Mouse (Mus musculus): ENCODE results near the gene Ly6g6f. TPM values are rescaled to one million over a fixed set of nuclear protein-coding genes. Genes with fewer than 3 reads are reported as not detected.

The Ly6g6f gene
- total and polyA plus RNA-seq, 3 experiments: 0.88 to 3.0 TPM; not detected in 1

- Histone ChIP-seq H3K4me1 (ENCODE audit: control insufficient read depth in 1 of 2, insufficient read depth in 2 of 2, low read length in 2 of 2) (peaks cover 2 to 19% of the 10 kb centered on the region in 2 experiments; a peak in 3 of 4 replicates), H3K79me2 (ENCODE audit: control insufficient read depth, insufficient read depth, low read length, poor library complexity) (peaks cover 18% of the 10 kb centered on the region), H3K9ac (ENCODE audit: control insufficient read depth, low read depth, low read length, poor library complexity, severe bottlenecking) (peak overlapping the region; percentile 87), H3K36me3 (ENCODE audit: control insufficient read depth in 1 of 2, insufficient read depth in 2 of 2, low read length in 2 of 2) (peaks cover 0 to 8% of the 10 kb centered on the region in 2 experiments; a peak in 2 of 4 replicates), H3K4me3 (ENCODE audit: control insufficient read depth in 1 of 2, insufficient read depth in 1 of 2, low read depth in 2 of 2, low read length in 2 of 2) (peak overlapping the region; percentile 69 to 94), H3K27ac (ENCODE audit: control insufficient read depth, low read depth, low read length) (peak overlapping the region; percentile 81), H3K27me3 (ENCODE audit: control insufficient read depth in 1 of 2, insufficient read depth in 2 of 2, low read length in 2 of 2) (no peaks in the 10 kb centered on the region), H3K9me3 (replicated peaks; ENCODE audit: insufficient read depth, low read length) (no peaks in the 10 kb centered on the region)
- TF ChIP-seq TCF12 (IDR thresholded peaks at IDR 0.05; ENCODE audit: low read depth, low read length) (peak; percentile 79), EP300 (IDR thresholded peaks at IDR 0.05; ENCODE audit: low read depth in 1 of 2, low read length in 2 of 2) (peak; percentile 45 to 63; a peak in 3 of 4 replicates), USF1 (IDR thresholded peaks at IDR 0.05; ENCODE audit: low read depth, low read length) (no peak), GATA1 (IDR thresholded peaks at IDR 0.05; ENCODE audit: low read depth, low read length) (peak; percentile 42; the same call in 1 of the 2 replicates), ETS1 (IDR thresholded peaks at IDR 0.05; ENCODE audit: low read depth, low read length) (peak; percentile 85), TAL1 (IDR thresholded peaks at IDR 0.05; ENCODE audit: low read length) (peak; percentile 74), ZKSCAN1 (IDR thresholded peaks at IDR 0.05; ENCODE audit: low read depth, low read length) (0 out of 2 replicates have a peak, but pooled peaks have one; percentile 50), MXI1 (IDR thresholded peaks at IDR 0.05; ENCODE audit: low read depth, low read length) (no peak), SMC3 (IDR thresholded peaks at IDR 0.05; ENCODE audit: low read depth, low read length) (no peak), RAD21 (IDR thresholded peaks at IDR 0.05; ENCODE audit: low read depth, low read length) (no peak)
- DNase-seq (ENCODE audit: low read depth, low spot score): peak; percentile 65
Observed at GRCm38 (mm10) chr17:35090166-35090932, 4.9 kb upstream of the Ly6g6f start.

- H3K4me1 ChIP-seq (ENCODE audit: control insufficient read depth in 1 of 2, insufficient read depth in 2 of 2, low read length in 2 of 2): peaks cover 5 to 32% of the 10 kb centered on the region in 2 experiments
- H3K4me3 ChIP-seq (ENCODE audit: control insufficient read depth in 1 of 2, insufficient read depth in 1 of 2, low read depth in 2 of 2, low read length in 2 of 2): peak within 1 kb of the TSS; percentile 69 to 94
- no peaks in the 10 kb centered on the region for H3K27me3 ChIP-seq (ENCODE audit: control insufficient read depth in 1 of 2, insufficient read depth in 2 of 2, low read length in 2 of 2)
- H3K9me3 ChIP-seq (replicated peaks; ENCODE audit: insufficient read depth, low read length): no peaks in the 10 kb centered on the region
- DNase-seq (ENCODE audit: low read depth, low spot score): peak; percentile 96
- peaks cover 0 to 14% of the 10 kb centered on the region in 2 experiments; a peak in 2 of 4 replicates for H3K36me3 ChIP-seq (ENCODE audit: control insufficient read depth in 1 of 2, insufficient read depth in 2 of 2, low read length in 2 of 2)
- H3K9ac ChIP-seq (ENCODE audit: control insufficient read depth, low read depth, low read length, poor library complexity, severe bottlenecking): peak within 1 kb of the TSS; percentile 87
- H3K27ac ChIP-seq (ENCODE audit: control insufficient read depth, low read depth, low read length): peak within 1 kb of the TSS; percentile 81
- peaks cover 18% of the 10 kb centered on the region for H3K79me2 ChIP-seq (ENCODE audit: control insufficient read depth, insufficient read depth, low read length, poor library complexity)
- peak; percentile 78 for TF ChIP-seq MXI1 (IDR thresholded peaks at IDR 0.05; ENCODE audit: low read depth, low read length)
- peak; percentile 70 for TF ChIP-seq MAX (IDR thresholded peaks at IDR 0.05; ENCODE audit: low read length)
- TF ChIP-seq POLR2AphosphoS2 (IDR thresholded peaks at IDR 0.05; ENCODE audit: low read length): peak; percentile 88; the same call in 1 of the 2 replicates
- TF ChIP-seq MAZ (IDR thresholded peaks at IDR 0.05; ENCODE audit: low read depth, low read length): peak; percentile 87; the same call in 1 of the 2 replicates
- peak in 1 of 2 experiments; percentile 15; a peak in 1 of 4 replicates for TF ChIP-seq EP300 (IDR thresholded peaks at IDR 0.05; ENCODE audit: low read depth in 1 of 2, low read length in 2 of 2)
- TF ChIP-seq ELF1 (IDR thresholded peaks at IDR 0.05; ENCODE audit: low read depth, low read length): no peak
- TF ChIP-seq JUND (IDR thresholded peaks at IDR 0.05; ENCODE audit: low read depth, low read length): no peak
- peak; percentile 42; the same call in 1 of the 2 replicates for TF ChIP-seq NRF1 (IDR thresholded peaks at IDR 0.05; ENCODE audit: insufficient read depth, low read depth, low read length, poor library complexity, severe bottlenecking)
- peak; percentile 99 for TF ChIP-seq CHD1 (IDR thresholded peaks at IDR 0.05; ENCODE audit: low read depth, low read length)
- peak; percentile 48 for TF ChIP-seq TCF12 (IDR thresholded peaks at IDR 0.05; ENCODE audit: low read depth, low read length)
- peak; percentile 66; the same call in 1 of the 2 replicates for TF ChIP-seq TBP (IDR thresholded peaks at IDR 0.05; ENCODE audit: low read depth, low read length)
- no peak for TF ChIP-seq USF2 (IDR thresholded peaks at IDR 0.05; ENCODE audit: borderline replicate concordance in 1 of 2, insufficient read depth in 1 of 2, low read depth in 1 of 2, low read length in 2 of 2)
- no peak; the same call in 1 of the 2 replicates for TF ChIP-seq KAT2A (conservative IDR thresholded peaks at IDR 0.05; ENCODE audit: low read depth, low read length)
- TF ChIP-seq ZKSCAN1 (IDR thresholded peaks at IDR 0.05; ENCODE audit: low read depth, low read length): no peak
- peak; percentile 80; the same call in 1 of the 2 replicates for TF ChIP-seq MYC (IDR thresholded peaks at IDR 0.05; ENCODE audit: low read depth, low read length)
- no peak for TF ChIP-seq ZNF384 (IDR thresholded peaks at IDR 0.05; ENCODE audit: low read depth, low read length)
- peak; percentile 72 for TF ChIP-seq HCFC1 (IDR thresholded peaks at IDR 0.05; ENCODE audit: low read depth, low read length)
- no peak for TF ChIP-seq MAFK (IDR thresholded peaks at IDR 0.05; ENCODE audit: borderline replicate concordance, low read depth, low read length)
- TF ChIP-seq E2F4 (IDR thresholded peaks at IDR 0.05; ENCODE audit: borderline replicate concordance, low read depth, low read length): no peak
- peak; percentile 8; the same call in 1 of the 2 replicates for TF ChIP-seq BHLHE40 (IDR thresholded peaks at IDR 0.05; ENCODE audit: borderline replicate concordance, low read depth, low read length)
Observed at GRCm38 (mm10) chr17:35088825-35089644, 3.6 kb upstream of the Ly6g6f start, which contains the start of gene Abhd16a. Gene Abhd16a (plus strand): TSS chr17:35089263.
